Mouse (Mus musculus) myocyte (in vitro differentiated cells): ENCODE results near the gene Rpl11. TPM values are rescaled to one million over a fixed set of nuclear protein-coding genes. Genes with fewer than 3 reads are reported as not detected.

ENCODE experiments used
- H3K27me3 ChIP-seq: one replicate; pipeline ENCODE4 v1.6.1; 2011; ENCODE audit not compliant: control insufficient read depth, insufficient read depth, insufficient read length
- H3K36me3 ChIP-seq: one replicate; pipeline ENCODE4 v1.6.1; 2011; ENCODE audit not compliant: control insufficient read depth, insufficient read depth
- H3K4me2 ChIP-seq: one replicate; pipeline ENCODE4 v1.6.1; 2011; ENCODE audit warnings: low read depth, control low read depth
- H3K4me3 ChIP-seq: one replicate; pipeline ENCODE4 v1.5.1; 2011; ENCODE audit warnings: mild to moderate bottlenecking, control low read depth, moderate library complexity
- H3K79me2 ChIP-seq: one replicate; pipeline ENCODE4 v1.6.1; 2011; ENCODE audit not compliant: control insufficient read depth, insufficient read depth
- H3ac ChIP-seq: one replicate; pipeline ENCODE4 v1.6.1; 2011; ENCODE audit not compliant: control insufficient read depth, insufficient read length
- CEBPB ChIP-seq: IDR thresholded peaks from 2 replicates; pipeline ENCODE4 v1.6.1; 2011; ENCODE audit warnings: mild to moderate bottlenecking, moderate library complexity; ENCODE audit not compliant: poor library complexity, insufficient read depth, severe bottlenecking
- E2F4 ChIP-seq: IDR thresholded peaks from one replicate; pipeline ENCODE4 v1.6.1; 2011; ENCODE audit warnings: mild to moderate bottlenecking, control low read depth, moderate library complexity; ENCODE audit not compliant: insufficient read depth
- MAX ChIP-seq: IDR thresholded peaks from one replicate; pipeline ENCODE4 v1.6.1; 2011; ENCODE audit warnings: low read depth, mild to moderate bottlenecking, control low read depth
- MYOD1 ChIP-seq, 3 experiments: IDR thresholded peaks; one replicate each; pipeline ENCODE4 v1.6.1; 2011; ENCODE audit warnings: control low read depth in 2 of 3, low read depth in 2 of 3, mild to moderate bottlenecking in 2 of 3, moderate library complexity in 1 of 3; ENCODE audit not compliant: insufficient read length in 2 of 3, control insufficient read depth in 1 of 3
- MYOG ChIP-seq, 3 experiments: IDR thresholded peaks; one replicate each; pipeline ENCODE4 v1.6.1; 2011; ENCODE audit warnings: control low read depth in 2 of 3, low read depth in 2 of 3, mild to moderate bottlenecking in 2 of 3; ENCODE audit not compliant: insufficient read length in 2 of 3, control insufficient read depth in 1 of 3, insufficient read depth in 1 of 3
- POLR2A ChIP-seq: IDR thresholded peaks from one replicate; pipeline ENCODE4 v1.6.1; 2011; ENCODE audit warnings: low read depth, mild to moderate bottlenecking, control low read depth, moderate library complexity; ENCODE audit not compliant: insufficient read length
- POLR2AphosphoS2 ChIP-seq: IDR thresholded peaks from one replicate; pipeline ENCODE4 v1.6.1; 2011; ENCODE audit warnings: low read depth, control low read depth; ENCODE audit not compliant: insufficient read length
- REST ChIP-seq: IDR thresholded peaks from one replicate; pipeline ENCODE4 v1.6.1; 2011; ENCODE audit warnings: mild to moderate bottlenecking, control low read depth, moderate library complexity; ENCODE audit not compliant: insufficient read depth, insufficient read length
- SRF ChIP-seq: IDR thresholded peaks from one replicate; pipeline ENCODE4 v1.6.1; 2011; ENCODE audit warnings: low read depth; ENCODE audit not compliant: control insufficient read depth, insufficient read length
- TCF12 ChIP-seq: IDR thresholded peaks from one replicate; pipeline ENCODE4 v1.6.1; 2011; ENCODE audit warnings: mild to moderate bottlenecking, control low read depth; ENCODE audit not compliant: poor library complexity, insufficient read depth, severe bottlenecking
- TCF3 ChIP-seq: IDR thresholded peaks from one replicate; pipeline ENCODE4 v1.6.1; 2011; ENCODE audit warnings: low read depth, control low read depth; ENCODE audit not compliant: insufficient read length
- USF1 ChIP-seq: IDR thresholded peaks from one replicate; pipeline ENCODE4 v1.6.1; 2011; ENCODE audit warnings: low read depth, mild to moderate bottlenecking, control low read depth, moderate library complexity
- polyA plus RNA-seq: library from polyadenylated mRNA; unstranded; fragments of >200 nt; fragmentation: generic; extraction: Trizol; gene quantifications from one replicate; pipeline ENCODE4 v1.2.1, GENCODE M21; 2012; ENCODE audit warnings: missing spikeins

The Rpl11 gene
- polyA plus RNA-seq, 1 experiment: 1,551 TPM

- H3K4me3 ChIP-seq: no peak overlapping the region
- TF ChIP-seq MYOG (IDR thresholded peaks at IDR 0.05; ENCODE audit: control insufficient read depth in 1 of 3, insufficient read depth in 1 of 3, insufficient read length in 2 of 3, low read depth in 2 of 3) (no peak), SRF (no peak), TCF3 (no peak), POLR2AphosphoS2 (no peak), REST (no peak), MYOD1 (IDR thresholded peaks at IDR 0.05; ENCODE audit: control insufficient read depth in 1 of 3, insufficient read length in 2 of 3, low read depth in 2 of 3) (no peak), CEBPB (no peak), USF1 (no peak), E2F4 (no peak), POLR2A (no peak), MAX (no peak), TCF12 (no peak)
- H3ac ChIP-seq: no peak overlapping the region
- no peak overlapping the region for H3K4me2 ChIP-seq
- no peaks in the 10 kb centered on the region for H3K36me3 ChIP-seq
- no peaks in the 10 kb centered on the region for H3K79me2 ChIP-seq
- no peaks in the 10 kb centered on the region for H3K27me3 ChIP-seq
Observed at GRCm38 (mm10) chr4:136028689-136029088, 24.5 kb downstream of the Rpl11 start.

GRCm38 (mm10) chr4:136028132-136028564 is 25.1 kb downstream of the Rpl11 start:
- TF ChIP-seq POLR2AphosphoS2: no peak
- TF ChIP-seq TCF3: no peak
- TF ChIP-seq E2F4: no peak
- TF ChIP-seq TCF12: no peak
- TF ChIP-seq SRF: no peak
- no peak for TF ChIP-seq CEBPB
- no peak for TF ChIP-seq MYOG (IDR thresholded peaks at IDR 0.05; ENCODE audit: control insufficient read depth in 1 of 3, insufficient read depth in 1 of 3, insufficient read length in 2 of 3, low read depth in 2 of 3)
- TF ChIP-seq USF1: no peak
- TF ChIP-seq POLR2A: no peak
- TF ChIP-seq REST: no peak
- no peak for TF ChIP-seq MAX
- Histone ChIP-seq H3K27me3 (no peaks in the 10 kb centered on the region), H3K79me2 (no peaks in the 10 kb centered on the region), H3K4me2 (no peak overlapping the region), H3ac (no peak overlapping the region), H3K4me3 (no peak overlapping the region), H3K36me3 (no peaks in the 10 kb centered on the region)

- H3K79me2 ChIP-seq: no peaks in the 10 kb centered on the region
- H3ac ChIP-seq: no peak overlapping the region
- H3K27me3 ChIP-seq: no peaks in the 10 kb centered on the region
- H3K4me3 ChIP-seq: no peak overlapping the region
- no peak overlapping the region for H3K4me2 ChIP-seq
- TF ChIP-seq MAX (no peak), POLR2AphosphoS2 (no peak), TCF12 (no peak), MYOG (IDR thresholded peaks at IDR 0.05; ENCODE audit: control insufficient read depth in 1 of 3, insufficient read depth in 1 of 3, insufficient read length in 2 of 3, low read depth in 2 of 3) (no peak), TCF3 (no peak), POLR2A (no peak), E2F4 (no peak), SRF (no peak)
- no peaks in the 10 kb centered on the region for H3K36me3 ChIP-seq
Observed at GRCm38 (mm10) chr4:136027416-136028131, 25.7 kb downstream of the Rpl11 start.

GRCm38 (mm10) chr4:136025350-136025749 is 27.9 kb downstream of the Rpl11 start:
- peaks cover 9% of the 10 kb centered on the region for H3K79me2 ChIP-seq
- H3ac ChIP-seq: no peak overlapping the region
- no peaks in the 10 kb centered on the region for H3K27me3 ChIP-seq
- no peak overlapping the region for H3K4me2 ChIP-seq
- no peak for TF ChIP-seq REST
- no peak for TF ChIP-seq MYOD1 (IDR thresholded peaks at IDR 0.05; ENCODE audit: control insufficient read depth in 1 of 3, insufficient read length in 2 of 3, low read depth in 2 of 3)
- TF ChIP-seq TCF3: no peak
- TF ChIP-seq CEBPB: no peak
- TF ChIP-seq POLR2A: no peak
- TF ChIP-seq E2F4: no peak
- TF ChIP-seq USF1: no peak
- no peak for TF ChIP-seq MYOG (IDR thresholded peaks at IDR 0.05; ENCODE audit: control insufficient read depth in 1 of 3, insufficient read depth in 1 of 3, insufficient read length in 2 of 3, low read depth in 2 of 3)
- TF ChIP-seq SRF: no peak
- TF ChIP-seq TCF12: no peak
- TF ChIP-seq POLR2AphosphoS2: no peak
- no peak for TF ChIP-seq MAX
- H3K4me3 ChIP-seq: no peak overlapping the region
- H3K36me3 ChIP-seq: no peaks in the 10 kb centered on the region

- Histone ChIP-seq H3K4me2 (no peak overlapping the region), H3K36me3 (no peaks in the 10 kb centered on the region), H3K4me3 (no peak overlapping the region), H3ac (no peak overlapping the region), H3K27me3 (no peaks in the 10 kb centered on the region), H3K79me2 (peaks cover 33% of the 10 kb centered on the region)
- TF ChIP-seq USF1 (no peak), MYOG (IDR thresholded peaks at IDR 0.05; ENCODE audit: control insufficient read depth in 1 of 3, insufficient read depth in 1 of 3, insufficient read length in 2 of 3, low read depth in 2 of 3) (no peak), SRF (no peak), MYOD1 (IDR thresholded peaks at IDR 0.05; ENCODE audit: control insufficient read depth in 1 of 3, insufficient read length in 2 of 3, low read depth in 2 of 3) (no peak), TCF3 (no peak), E2F4 (no peak), CEBPB (no peak)
Observed at GRCm38 (mm10) chr4:136022924-136023323, 30.3 kb downstream of the Rpl11 start.
